Mouse (Mus musculus): ENCODE results near the gene Pdcd4.

Pdcd4 gene

GRCm38 (mm10) chr19:53871502-53871901 lies 20.5 kb upstream of the Pdcd4 start:
- no peak for DNase-seq (ENCODE audit: low spot score in 2 of 2)

GRCm38 (mm10) chr19:53872994-53873713 lies 18.9 kb upstream of the Pdcd4 start:
- DNase-seq (ENCODE audit: low spot score in 2 of 2): no peak

DNA sequence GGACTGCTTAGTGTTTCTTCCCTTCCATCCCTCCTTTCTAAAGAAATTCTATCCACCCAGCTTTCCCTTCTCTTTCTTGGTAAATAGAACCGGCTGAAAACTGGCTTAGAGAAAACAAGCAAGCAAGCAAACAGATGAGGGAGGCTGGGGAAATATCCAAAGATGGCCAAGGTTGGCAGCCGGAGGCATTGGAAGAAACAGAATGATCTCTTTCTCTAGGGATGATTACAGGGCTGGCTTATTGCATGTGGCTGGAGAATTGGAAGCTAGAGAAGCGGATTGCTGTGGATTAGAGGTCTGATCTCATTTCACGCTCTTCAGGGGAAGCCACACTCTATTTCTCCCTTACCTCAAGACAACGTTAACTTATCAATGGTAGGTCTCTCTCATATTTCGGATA lies 16.8 kb upstream of the Pdcd4 start:
- no peak for DNase-seq (ENCODE audit: low spot score in 2 of 2)

GRCm38 (mm10) chr19:53877779-53878178 lies 14.3 kb upstream of the Pdcd4 start:
- DNase-seq (ENCODE audit: low spot score in 2 of 2): no peak

GRCm38 (mm10) chr19:53880460-53880859 lies 11.6 kb upstream of the Pdcd4 start:
- DNase-seq (ENCODE audit: low spot score in 2 of 2): no peak

- DNase-seq (ENCODE audit: low spot score in 2 of 2): no peak
These were observed 10.2 kb upstream of the Pdcd4 start for GRCm38 (mm10) chr19:53881786-53882185.

DNA sequence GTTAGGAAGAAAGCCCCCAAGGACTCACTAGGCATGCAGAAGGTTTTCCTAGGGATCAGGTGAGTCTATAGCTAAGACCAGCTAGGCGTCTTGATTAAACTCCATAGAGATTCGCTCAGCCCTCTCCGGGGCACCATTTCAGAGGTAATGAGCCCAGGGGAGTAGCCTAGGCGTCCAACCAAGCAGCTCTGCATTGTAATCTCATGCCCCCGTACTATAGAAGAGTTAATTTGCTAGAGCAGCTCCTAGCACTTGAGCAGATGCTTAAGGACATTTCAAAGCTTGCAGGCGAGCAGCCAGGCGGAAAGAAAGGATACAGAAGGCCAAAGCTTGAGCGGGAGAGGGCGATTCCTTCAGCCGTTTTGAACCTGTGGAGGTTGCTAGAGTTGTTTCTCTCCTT lies 6.6 kb upstream of the Pdcd4 start:
- no peak for DNase-seq (ENCODE audit: low spot score in 2 of 2)

- DNase-seq (ENCODE audit: low spot score in 2 of 2): no peak
These were observed 5.3 kb upstream of the Pdcd4 start for GRCm38 (mm10) chr19:53886576-53887370.

DNA sequence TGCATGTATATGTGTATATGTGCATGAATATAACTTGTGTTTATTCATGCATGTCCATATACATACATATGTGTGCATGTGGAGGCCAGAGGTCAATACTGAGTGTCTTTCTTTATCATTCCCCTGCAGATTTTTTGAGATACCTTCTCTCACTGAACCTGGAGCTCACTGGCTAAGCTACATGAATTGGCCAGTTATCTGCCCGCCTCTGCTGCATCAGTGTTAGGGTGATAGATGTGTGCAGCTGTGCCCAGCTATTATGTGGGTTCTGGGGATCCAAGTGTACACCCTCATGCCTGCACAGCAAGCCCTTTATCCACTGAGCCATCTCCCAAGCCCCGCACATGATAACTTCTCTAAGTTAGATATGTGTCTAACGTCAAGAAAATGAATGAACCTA lies 4.2 kb upstream of the Pdcd4 start:
- DNase-seq (ENCODE audit: low spot score in 2 of 2): no peak

DNA sequence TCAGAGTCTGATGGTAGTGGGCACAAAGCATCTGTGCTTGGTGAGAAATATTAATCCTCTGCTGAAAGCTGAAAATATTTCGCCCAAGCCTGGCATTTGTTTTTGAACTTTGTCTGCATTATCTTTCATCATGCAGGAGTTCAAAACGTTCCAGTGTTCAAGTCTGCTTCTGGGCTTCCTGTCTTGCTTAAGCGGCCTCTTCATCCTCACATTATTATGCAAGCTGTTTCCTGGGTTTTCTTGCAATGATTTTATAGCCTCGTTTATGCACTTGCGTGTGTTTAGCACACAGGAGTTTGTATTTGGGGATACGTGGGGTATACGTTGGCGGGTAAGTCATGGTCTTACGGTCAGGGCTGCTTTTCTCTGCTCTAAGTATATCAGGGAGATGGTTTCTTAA lies 3.7 kb upstream of the Pdcd4 start:
- DNase-seq (ENCODE audit: low spot score in 2 of 2): no peak

DNA sequence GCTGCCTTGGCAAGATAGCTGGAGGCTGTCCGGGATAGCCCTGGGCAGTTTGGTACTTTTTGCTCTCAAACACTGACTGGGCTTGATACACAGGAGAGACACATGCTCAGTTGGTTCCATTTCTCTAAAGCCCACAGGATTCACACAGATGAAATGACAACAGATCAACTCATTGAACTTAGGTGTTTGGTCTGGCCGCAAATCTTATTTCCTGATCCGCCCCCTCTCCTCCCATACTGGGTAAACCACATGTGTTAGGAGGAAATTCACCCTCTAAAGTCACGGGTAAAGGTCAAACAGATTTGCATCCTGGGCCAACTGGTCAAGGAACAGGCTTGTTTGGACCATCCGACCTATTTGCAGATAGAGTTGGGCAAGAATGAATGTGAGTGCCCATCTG lies 2.5 kb upstream of the Pdcd4 start:
- no peak for DNase-seq (ENCODE audit: low spot score in 2 of 2)

DNA sequence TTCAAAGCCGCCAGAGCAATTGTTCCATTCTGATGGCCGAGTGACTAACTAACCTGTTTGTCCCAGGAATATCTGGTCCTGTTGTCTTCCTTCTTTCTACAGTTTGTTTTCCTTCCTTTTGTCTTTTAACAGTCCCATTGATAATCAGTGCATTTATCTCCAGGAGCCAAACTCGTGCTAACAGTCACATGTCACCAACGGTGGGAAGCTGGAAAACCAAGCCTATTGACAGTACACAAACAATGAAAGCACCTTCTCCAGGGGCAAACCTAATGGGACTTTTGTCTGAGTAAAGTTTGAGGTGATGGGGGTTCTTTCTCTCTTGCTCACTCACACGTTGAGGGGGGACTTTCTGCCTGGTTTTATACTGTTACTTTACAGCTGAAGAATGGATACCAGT lies 1.8 kb upstream of the Pdcd4 start:
- no peak for DNase-seq (ENCODE audit: low spot score in 2 of 2)

DNA sequence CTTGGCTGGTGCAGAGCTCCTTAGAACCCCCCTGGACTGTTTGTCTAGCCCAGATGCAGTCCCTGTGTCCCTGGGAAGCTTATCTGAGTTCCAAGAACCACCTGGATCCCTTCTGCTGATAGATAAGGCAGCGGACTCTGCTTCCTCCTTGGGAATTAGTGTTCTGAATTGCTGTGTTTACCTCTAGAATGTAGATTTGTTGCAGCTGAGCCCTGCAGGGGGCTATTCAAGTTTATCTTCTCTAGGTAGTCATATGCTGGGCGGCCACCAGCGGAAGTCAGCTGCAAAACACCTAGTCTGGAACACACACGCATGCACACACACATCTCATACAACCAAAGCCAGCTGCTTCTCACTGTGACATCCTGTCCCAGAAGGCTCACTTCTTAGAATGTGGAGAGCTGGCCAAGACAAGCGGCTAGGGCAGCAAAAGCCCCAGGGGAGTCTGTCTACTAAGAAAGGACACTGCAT lies 1.2 kb upstream of the Pdcd4 start:
- no peak for DNase-seq (ENCODE audit: low spot score in 2 of 2)

DNA sequence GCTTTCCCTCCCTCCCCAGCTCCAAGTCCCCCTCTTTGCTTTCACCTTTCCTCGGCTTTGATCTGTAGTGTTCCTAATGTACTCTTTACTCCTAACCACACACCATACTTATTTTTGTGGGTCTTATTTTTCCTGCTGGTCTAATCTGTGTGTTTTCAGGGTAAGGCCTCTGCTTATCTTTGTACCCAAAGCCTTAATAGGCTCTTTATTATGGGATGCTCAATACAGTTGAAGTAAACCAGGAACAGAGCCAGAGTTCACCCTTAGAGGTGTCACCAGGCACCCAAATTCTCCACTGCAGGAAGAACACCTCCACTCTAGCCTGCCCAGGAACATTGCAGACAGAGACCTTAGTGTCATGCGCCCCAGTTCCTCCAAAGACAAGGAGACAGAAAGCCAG lies 462 bp upstream of the Pdcd4 start:
- no peak for DNase-seq (ENCODE audit: low spot score in 2 of 2)

- DNase-seq (ENCODE audit: low spot score in 2 of 2): no peak
These were observed 868 bp downstream of the Pdcd4 start for GRCm38 (mm10) chr19:53892838-53893359.

- no peak for DNase-seq (ENCODE audit: low spot score in 2 of 2)
These were observed 1.7 kb downstream of the Pdcd4 start for GRCm38 (mm10) chr19:53893711-53894171.

- no peak for DNase-seq (ENCODE audit: low spot score in 2 of 2)
These were observed 2.6 kb downstream of the Pdcd4 start for GRCm38 (mm10) chr19:53894538-53895121.

DNA sequence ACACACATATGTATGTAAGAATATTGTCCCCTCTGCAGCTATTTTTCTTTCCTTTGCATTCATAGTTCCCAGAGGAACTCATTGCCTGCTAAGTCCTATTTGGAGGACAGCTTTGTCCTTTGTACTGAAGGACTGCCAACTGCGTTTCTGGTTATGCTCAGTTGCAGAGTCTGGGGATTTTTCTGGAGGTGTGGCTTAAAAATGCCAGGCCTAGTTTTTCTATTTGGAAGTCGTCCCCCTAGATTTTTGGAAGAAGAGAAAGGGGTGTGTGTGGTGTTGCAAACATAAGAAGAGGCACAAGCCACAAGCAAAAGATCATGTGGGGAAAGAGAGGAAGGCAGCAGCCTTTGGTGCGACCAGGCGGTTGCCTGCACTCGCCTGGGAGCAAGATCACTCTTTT lies 6.0 kb downstream of the Pdcd4 start:
- DNase-seq (ENCODE audit: low spot score in 2 of 2): no peak

- DNase-seq (ENCODE audit: low spot score in 2 of 2): no peak
These were observed 6.5 kb downstream of the Pdcd4 start for GRCm38 (mm10) chr19:53898498-53898897.

DNA sequence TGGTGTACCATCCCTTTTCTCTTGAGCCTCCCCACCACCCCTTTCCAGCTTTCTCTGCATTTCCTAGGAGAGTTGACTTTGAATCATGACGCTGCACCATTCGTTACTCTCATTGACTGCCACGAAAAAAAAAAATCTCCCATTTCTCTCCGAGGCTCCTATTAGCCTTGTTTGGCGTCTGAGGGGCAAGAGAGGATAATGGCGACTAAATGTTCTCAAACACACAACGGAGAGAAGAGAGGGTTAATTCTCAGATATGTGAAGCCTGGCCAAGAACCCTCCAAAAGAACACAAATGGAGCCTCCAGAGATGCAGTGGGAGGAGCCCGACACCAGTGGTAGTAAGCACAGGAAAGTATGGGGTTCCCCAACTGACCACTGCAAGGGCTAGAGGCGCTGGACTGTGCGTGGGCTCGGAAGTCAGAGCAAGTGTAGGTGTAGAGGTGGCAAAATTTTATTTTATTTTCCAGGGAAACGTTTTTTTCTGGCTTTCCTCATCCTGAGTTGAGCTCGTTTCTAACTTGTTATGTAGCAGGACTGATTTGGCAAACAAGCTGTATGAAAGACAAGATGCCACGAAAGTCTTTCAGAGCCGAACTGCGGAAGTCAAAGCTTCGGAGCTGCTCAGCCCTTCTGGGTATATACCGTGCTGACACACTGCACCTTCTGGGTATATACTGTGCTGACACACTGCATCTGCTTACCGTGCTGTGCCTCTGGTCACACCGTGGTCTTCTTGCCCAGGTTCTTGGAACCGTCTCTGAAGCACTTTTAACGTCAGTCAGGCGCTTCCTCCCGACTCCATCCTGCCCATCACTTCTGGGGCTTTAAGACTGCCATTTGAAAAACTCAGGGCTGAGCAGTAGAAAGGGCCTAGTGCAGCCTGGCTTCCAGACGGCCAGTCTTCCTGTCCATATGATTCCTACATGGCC lies 7.2 kb downstream of the Pdcd4 start:
- DNase-seq (ENCODE audit: low spot score in 2 of 2): no peak

DNA sequence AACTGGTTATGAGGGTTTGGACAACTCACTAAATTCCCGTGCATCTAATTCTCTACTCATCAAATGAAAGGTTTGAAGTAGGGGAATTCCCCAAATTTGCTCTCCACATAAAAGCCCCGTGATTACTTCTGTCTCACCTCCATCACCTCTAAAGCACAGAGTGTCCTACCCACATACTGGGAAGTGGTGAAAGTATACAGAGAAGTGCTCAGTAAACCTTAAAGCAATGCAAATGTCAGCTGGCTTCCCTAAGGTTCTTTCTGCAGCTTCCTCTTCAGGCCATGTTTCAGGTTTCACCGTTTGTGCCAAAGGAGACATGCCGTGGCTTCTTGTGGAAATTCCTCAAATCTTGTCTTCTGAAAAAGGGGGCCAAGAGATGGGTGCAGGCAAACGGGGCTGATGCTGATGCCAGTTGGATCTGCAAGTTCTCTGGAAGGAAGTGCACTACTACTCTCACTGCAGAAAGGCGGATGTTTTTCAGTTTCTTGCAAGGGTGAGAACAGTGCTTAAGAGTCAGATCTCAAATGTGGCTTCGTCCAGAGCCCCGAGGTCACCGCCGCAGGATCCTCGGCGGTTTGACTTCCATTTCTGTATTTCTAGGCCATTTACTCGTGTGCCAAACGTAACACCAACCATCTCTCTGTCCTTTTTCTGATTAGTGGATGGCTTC lies 8.0 kb downstream of the Pdcd4 start:
- no peak for DNase-seq (ENCODE audit: low spot score in 2 of 2)
